Mouse (Mus musculus) urinary bladder, postnatal 10 days (tissue): ENCODE measurements at regions not wholly inside any gene's neighbourhood (a gene's known extent, or its start where the extent isn't known, plus 50 kb on each side); places are given as distances from the start of the nearest gene placed in this dataset.

Experiments used
- DNase-seq: peaks from one replicate; pipeline ENCODE4 v3.0.0; 2022; ENCODE audit warnings: low spot score

DNA sequence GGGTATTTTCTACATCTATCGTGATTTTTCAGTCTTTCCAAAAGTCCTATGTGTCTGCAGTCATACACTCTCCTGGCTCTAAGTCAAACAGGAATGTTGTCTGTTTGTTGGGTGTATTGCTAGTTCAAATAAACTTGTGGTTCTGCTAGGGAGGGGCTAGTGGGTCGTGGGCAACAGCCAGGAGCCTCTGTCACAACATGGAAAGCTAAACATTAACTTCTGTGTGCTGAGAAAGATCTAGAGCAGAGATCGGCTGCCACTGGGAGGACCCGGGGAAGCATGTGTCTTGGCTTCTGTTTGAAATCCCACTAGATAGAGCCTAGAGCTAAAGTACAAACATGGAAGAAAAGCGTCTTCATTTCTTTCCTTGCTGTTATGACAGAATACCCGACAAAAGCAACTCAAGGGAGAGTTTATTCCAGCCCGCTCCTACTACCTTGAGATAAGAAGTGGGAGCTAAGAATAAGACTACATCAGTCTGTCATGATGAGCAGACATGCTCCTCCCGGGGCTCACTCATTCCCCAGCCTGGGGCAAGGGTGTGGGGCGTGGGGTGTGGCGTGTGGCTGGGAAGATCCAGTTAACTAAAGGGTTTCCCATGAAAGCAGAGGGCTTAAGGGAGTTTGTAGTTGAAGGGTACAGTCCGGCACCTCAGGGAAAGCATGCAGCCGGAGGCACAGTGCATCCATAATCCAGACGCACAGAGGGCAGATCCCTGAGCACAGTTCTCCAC is 190.7 kb downstream of the Rybp start:
- DNase-seq: no peak

DNA sequence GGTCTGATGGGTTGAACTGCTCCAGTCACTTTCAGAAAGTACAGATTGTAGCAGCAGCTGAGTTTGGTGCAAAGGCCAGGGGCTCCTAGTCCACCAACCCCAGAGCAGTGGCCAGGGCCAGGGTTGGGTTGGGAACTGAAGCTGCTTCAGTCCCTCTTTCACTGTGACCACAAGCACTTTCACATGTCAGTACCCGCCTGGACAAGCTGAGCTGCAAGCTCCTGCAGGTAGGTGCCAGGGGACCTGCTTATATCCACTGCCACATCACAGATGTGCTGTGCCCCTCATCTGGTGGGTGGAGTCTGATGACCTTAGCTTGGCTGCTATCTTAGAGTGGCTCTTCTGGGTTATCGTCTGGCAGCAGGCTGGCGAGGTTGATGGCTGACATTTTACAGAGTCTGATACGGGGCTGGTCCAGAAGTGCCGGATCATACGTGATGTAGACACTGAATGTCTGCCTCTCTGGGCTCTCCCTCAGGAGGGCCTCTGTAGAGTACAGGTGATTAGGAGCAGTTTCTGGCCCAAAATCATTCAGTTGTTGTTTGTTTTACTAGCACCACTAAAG is 192.6 kb downstream of the Rybp start:
- no peak for DNase-seq

DNA sequence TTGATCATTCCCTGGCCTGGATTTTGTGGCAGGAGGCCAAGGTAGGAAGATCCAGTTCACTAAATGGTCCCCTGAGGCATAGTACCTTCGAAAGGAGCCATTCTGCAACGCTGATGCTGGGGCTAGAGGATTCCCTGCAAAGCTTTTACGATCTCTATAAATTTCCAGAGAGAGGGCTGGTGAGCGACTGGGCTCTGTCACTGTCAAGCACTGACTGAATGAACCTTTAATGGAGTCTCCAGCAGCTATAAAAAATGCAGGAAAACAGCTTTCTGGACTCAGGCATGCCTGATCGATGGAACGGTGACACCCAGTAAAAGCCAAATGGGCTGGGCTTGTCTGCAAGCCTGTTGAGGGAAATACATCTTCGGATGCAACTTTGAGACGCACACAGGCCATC is 194.4 kb downstream of the Rybp start:
- no peak for DNase-seq

DNA sequence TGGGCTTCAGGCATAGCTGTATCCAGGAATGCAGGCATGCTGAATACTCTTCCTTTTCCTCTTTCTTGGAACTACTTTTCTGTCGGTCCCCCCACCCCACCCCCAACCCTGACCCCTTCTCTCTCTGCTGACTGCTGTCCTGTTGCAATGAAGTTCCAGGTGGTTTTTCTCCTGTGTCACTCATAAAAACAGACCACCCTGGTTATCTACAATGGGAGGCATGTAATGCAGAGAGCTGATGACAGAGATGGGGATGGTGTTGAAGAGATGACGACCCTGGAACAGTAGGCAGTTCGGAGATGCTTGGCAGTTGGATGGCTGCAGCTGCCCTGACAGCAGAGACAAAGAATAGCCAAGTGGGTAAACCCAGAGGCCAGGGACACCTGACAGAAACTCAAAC is 195.5 kb downstream of the Rybp start:
- no peak for DNase-seq

DNA sequence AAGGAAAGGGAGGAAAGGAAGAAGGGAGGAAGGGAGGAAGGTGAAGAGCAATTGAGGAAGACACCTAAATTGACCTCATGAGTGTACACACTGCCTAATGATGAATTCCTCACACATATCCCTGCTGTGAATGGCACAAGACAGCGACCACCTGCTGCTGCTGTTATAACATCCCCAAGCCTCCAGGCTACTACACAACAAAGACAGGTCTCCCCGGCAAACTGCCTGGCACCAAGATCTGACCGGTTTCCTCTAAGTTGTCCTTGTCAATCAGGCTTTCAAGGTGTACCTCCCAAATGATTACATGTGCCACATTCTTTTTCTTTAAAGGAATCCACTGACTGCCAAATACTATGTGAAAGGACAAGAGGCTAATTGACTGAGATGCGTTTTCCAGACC is 198.7 kb downstream of the Rybp start:
- DNase-seq: no peak

DNA sequence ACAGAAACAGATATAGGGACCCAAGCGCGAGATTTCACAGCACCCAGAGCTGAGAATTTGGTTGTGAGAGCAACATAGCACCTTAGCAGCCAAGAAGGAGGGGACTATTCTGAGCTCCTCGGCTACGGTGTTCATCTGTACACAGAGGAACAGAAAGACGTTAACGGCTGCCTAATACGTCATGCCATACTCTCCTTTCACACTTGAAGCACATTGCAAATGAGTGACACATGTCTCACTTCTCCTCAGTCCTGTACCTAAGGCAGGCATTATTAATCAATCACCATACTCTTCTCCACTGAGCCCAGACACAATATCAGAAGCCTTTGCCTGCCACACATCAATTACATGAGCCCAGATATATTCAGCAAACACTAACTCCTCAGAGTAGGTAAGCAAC is 200.5 kb downstream of the Rybp start:
- DNase-seq: no peak

DNA sequence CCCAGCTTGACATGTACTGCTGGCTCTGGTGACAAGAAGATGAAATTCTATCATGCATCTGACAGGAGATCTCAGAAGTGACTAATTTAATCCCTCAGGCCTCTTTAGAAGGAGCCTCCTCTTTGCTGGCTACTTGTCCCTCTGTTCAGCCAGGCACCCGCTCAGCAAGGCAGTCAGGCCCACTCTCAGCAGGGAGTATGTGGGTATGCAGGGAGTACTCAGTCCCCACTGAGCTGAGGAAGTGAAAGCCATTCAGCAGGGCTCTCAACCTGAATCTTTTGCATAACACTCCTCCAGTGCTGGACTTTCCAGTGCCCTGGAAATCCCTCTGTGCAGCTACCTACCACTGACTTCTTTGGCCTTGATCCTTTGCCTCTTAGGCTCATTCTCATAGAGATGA is 201.3 kb downstream of the Rybp start:
- DNase-seq: no peak

DNA sequence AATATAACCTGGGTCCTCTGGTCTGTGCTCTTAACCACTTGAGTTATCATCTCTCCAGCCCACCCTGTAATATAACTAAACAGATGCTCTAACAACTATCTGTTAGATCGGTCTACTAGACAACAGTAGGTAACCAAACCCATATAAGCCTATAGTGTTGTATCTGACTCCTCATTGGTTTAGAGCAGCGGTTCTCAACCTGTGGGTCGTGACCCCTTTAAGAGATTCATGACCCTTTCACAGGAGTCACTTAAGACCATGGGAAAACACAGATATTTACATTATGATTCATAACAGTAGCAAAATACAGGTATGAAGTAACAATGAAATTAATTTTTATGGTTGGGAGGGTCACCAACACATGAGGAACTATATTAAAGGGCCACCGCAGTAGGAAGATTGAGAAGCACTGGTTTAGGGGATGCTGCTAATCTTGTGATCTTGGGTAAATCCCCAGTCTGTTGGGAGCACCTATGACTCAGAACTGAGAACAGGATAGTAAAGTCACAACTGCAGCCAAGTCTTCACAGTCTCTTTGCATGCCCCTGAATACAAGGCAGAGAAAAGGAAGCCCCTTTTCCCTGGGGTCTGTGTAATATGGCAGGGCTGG is 203.3 kb downstream of the Rybp start:
- no peak for DNase-seq

DNA sequence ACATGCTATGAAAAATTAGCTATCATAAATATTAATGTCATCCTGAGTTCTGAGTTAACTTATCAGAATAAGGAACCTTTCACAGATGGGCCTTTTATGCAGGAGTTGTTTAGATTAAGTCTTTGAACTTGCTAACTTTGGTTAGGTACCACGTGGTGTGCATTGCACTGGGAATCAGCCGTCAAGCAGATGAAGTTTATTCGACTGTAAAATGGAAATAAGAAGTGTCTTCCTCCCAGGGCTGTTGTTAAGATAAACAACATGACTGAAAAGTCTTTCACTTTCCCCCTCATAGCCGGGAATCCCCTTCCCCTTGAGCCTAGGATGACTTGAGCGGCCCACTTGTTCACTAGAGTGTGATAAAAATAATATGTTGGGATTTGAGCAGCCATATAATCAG is 204.2 kb downstream of the Rybp start:
- DNase-seq: no peak

DNA sequence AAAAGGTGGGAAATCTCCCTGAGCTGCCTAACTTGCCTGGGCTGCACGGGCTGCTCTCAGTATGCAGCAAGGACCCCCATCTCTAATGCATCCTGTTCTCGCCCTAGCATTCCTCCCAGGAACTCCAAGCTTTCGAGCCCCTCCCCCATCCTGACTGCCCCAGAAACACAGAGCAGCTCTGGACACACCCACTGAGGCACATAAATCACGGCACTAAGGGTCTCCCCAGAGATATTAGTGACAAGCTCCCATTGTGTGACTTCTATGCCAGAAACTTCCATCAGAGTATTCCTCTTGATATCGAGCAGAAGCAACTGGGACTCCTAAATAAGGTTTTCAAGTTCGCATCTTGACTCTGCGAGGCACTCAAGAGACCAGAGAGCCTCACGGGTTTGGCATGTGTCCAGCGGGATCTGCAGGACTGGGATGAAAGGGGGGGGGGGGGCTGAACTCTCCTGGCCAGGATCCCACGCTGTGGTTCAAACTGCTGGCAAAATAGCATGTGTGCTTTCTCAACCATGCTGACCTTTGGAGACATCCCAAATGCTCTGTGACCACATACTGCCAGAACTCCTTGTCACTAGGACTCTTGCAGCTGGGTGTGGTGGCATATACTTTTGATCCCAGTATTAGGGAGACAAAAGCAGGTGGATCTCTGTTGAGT is 212.5 kb downstream of the Rybp start:
- no peak for DNase-seq

DNA sequence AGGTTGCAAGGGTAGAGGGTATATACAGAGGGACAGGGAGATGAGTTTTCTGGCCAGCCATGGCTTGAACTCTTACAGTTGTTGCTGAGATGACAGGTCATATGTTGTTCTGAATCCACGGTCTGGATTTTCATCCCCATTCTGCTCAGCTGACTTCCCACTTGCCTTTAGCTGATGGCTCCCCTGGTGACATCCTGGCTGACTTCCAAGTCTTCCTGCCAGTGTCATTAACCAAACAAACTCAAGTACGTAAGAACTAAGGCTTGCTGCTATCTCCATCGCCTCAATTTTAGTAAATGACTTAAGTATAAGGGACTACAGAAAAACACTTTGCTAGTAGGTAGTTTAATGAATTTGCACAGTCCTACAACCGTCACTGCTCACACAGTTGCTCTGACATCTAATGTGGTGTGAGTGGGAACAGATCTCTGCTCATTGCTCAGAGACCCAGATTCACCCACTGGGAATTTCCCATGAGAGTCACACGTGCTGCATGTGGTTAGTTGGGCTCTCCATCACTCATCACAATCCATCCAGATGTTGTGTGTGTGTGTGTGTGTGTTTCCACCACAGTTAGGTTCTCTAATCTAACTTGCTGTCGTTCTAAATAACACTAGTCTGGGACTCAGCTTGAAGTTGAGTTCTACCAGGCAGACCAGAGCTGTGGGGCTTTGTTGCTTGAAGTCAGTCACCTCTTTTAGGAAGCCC is 214.9 kb downstream of the Rybp start:
- DNase-seq: no peak

DNA sequence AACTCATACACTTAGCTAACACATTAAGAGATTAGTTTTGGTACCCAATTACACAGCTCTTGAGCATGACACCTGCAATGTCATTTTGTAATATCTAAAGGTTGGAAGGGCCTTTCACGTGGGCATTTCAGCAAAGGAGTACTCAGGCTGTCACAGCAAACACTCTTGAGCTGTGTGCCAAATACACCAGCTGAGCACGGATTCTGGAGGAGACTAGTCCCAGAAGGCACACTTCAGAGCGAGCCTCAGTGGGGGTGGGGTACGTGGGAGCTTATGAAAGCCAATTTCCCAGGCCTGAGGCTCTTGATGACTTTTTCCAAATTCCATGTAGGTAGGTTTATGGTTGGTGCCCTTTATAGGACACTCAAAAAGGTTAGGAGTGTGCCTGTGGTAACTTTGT is 218.1 kb downstream of the Rybp start:
- no peak for DNase-seq

DNA sequence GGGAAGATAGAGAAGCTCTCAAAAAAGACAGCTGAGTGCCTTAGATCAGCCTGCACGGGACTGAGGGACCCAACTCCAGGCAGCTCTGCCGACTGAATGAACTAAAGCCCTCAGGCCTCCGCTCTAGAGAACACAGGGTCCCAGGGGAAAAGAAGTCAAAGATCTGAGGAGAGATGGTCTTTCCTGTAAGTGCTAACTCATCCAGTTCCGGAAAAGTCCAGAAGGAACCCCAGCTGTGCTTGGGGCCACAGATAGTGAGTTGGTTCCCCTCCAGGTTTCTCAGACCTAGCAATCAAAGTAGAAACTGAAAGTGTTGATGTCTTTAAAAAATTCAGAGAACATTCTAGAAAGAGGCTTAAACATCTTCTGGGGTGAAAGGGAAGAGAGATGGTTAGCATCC is 220.0 kb downstream of the Rybp start:
- no peak for DNase-seq

DNA sequence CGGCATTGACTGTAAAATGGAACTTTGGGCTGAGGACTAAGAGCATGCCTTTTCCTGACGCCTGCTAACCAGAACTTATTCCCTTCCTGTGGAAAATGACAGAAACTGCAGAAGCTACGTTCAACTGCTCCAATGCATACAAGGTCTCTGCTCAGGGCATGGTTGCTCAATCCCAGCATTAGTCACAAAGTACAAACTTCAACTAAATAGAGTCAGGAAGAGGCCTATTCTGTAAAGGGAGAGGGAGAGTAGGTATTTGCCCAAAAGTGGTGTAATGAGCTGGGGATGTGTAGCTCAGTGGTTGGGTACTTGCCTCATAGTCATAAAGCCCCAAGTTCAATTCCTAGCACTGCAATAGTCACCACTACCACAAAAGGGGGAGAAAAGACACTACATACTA is 221.7 kb downstream of the Rybp start:
- DNase-seq: no peak

DNA sequence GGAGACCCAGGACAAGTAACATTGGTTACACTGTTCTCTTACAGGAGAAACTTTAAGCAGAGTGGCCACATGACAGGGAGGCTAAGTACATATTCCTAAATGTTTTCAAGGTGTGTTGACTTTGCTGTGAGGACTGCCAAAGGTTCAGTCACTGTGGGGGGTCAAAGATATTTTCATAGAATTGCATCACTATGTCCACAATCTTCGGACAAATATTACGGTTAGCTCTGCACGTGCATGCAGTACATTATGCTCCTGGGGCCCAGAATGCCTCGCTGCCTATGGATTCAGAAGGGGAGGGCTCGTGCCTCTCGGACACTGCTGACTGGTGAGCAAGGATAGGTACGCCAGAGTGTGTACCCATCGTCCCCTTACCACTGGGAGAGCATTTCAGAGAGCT is 224.3 kb downstream of the Rybp start:
- DNase-seq: no peak

DNA sequence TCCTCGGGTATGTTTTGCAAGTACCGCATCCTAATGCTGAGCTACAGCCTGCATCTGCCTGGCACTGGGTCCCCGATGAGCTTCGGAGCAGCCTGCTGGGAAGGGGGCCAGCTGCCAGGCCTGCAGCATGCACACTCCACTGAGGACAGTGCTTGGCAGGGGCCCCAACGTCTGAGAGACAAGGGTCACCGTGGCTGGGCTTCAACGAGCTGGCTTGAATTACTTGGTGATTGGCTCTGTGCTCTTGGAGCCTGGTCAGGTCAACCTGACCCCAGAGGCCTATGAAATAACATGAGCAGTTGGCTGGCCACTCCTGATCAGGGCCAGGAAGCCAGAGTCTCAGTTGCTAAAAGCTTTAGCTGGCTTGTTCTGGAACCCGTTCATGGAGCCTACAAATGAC is 227.5 kb downstream of the Rybp start:
- DNase-seq: no peak

DNA sequence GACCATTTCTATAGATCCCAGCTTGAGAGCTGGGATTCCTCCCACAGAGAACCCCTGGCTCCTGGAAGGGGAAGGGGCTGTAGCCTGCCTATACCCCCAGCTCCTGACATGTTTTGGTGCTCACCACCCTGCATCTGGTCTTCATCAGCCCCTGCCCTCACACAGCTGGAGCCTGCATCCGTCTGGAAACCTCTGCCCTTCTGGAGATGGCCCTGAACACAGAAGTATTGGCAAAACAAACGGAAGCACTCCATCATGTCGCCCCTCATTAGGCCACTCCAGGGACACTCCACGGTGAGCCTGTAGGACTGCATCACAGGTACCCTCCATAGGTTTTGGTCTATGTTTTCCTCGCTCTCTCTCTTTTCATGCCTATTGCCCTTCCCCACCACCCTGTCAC is 231.3 kb downstream of the Rybp start:
- no peak for DNase-seq

DNA sequence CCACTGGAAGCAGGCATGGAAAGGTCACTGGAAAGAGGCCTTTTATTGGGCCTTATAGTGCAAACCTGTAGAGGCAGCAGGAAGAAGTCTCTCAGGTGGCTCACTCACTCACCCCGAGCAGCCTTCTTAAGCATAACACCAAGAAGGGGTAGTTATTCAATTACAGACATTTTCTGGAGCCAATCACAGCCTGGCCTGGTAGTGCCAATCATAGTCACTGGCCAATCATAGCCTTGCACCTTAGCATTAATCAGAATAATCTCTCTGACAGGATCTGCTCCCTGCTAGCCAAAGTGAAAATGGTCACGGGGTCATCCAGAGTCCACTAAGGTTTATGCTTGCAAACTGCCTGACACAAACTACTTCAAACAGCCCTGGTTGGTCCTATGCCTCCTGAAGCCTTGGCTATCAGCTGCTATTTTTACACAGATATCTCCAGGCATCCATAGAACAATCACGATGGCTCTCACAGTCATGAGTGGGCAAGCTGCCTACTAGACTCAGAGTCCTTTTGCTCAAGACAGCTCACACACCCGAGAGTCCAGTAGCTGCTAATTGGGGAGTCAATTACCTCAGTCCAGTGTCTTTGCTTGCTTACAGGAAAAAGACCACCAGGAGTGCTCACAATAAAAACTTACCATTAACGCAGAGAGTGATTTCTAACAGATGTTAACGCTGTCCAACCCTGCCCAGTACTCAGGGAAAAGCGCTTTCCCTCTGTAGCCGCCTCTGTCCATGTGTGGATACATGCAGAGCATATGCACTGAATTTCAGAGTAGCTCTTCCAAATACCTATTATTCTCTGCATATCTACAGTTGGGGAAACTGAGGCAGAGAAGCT is 234.1 kb downstream of the Rybp start:
- DNase-seq: no peak

DNA sequence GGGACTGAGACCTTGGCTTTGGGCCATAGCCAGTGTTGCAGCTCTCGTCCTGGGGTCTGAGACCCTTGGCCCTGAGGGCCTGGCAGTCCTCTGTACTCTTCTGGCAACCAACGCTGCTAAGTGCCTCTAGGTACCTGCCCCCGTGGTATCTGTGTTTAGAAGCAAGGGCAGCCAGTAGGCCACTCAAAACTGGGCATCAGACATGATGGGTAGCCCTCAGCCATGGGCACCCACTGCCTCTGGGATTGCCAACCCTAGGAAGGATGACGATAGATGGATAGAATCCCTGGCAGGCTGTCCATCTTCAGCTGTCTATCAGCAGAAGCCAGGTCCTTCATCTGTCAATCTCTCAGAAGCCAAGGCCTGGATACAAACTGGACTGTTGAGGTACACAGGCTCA is 234.9 kb downstream of the Rybp start:
- no peak for DNase-seq

DNA sequence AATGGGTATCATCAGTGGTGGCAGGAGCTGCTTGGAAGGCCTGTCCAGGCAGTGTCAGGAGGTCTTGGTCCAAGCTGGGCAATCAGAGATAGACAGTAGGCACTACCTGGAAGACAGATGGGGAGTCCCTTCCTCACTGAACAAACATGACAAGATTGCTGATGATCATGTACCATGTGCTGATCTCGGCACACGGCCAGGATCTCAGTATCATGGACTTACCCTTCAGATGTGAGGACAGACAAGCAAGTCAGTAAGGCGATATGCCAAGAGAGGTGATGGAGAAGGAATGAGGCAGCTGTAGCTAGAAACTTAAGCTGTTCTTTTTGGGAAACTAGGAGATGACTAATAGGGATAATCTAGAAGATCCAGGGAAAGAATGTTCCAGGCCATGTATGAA is 238.2 kb downstream of the Rybp start:
- no peak for DNase-seq

DNA sequence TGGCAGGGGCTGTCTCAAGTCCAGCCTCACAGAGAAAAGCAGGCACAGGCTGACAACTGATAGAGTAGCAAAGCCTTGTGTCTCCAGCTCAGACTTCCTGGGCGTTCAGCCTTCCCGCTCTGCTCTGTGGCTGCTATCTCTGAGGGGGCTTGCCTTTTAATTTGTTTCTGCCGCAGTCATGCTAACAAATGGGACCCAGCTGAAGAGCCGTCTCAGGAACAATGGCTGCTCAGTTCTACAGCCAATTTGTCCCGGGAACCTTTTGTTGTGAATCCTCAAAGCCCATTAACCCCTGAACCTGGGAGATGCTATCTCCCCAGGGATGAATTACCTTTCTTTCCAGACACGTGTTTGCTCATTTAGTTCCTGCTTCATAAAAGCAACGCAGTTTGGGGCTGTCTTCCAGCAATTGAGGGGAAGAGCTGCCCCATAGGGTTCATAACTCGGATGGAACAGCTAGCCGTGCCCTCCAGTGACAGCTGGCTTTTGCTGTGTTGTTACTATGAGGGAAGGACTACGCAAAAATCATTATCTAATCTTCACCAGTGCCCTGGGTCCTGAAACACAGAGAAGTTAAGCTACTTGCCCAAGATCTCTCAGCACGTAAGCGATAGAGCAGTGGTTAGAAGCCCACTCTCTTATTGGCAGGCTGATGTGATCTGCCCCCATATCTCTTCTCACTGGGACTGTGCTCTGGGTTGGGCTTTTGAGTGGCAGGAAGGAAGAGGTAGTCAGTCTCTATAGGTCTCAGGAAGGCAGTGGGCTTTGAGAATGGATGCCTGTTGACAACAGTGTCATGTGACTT is 240.9 kb downstream of the Rybp start:
- no peak for DNase-seq
